Mouse (Mus musculus): ENCODE measurements around the gene Fignl1. TPM values are rescaled to one million over a fixed set of nuclear protein-coding genes. Genes with fewer than 3 reads are reported as not detected.

The Fignl1 gene
- total RNA-seq, 2 experiments from 2014 or later, result 5.6 to 6.7 TPM

- intact Hi-C loops (cut with DNase I), result no loop called here
- DNase-seq, result no peak
Measured at GRCm38 (mm10) chr11:11833100-11833499, 24.3 kb upstream of the Fignl1 start.

GRCm38 (mm10) chr11:11832755-11833084, 24.0 kb upstream of the Fignl1 start:
- DNase-seq, result peak in 1 of 2 experiments; percentile 47
- intact Hi-C loops (cut with DNase I), result no loop called here

GRCm38 (mm10) chr11:11831940-11832754, 23.4 kb upstream of the Fignl1 start:
- intact Hi-C loops (cut with DNase I), result no loop called here
- no peak for DNase-seq

GRCm38 (mm10) chr11:11831526-11831925, 22.8 kb upstream of the Fignl1 start:
- intact Hi-C loops (cut with DNase I), result no loop called here
- no peak for DNase-seq

- no peak for DNase-seq
- intact Hi-C loops (cut with DNase I), result no loop called here
Measured at GRCm38 (mm10) chr11:11830884-11831495, 22.2 kb upstream of the Fignl1 start.

- peak in 1 of 2 experiments; percentile 31 for DNase-seq
- intact Hi-C loops (cut with DNase I), result no loop called here
Measured at GRCm38 (mm10) chr11:11829161-11830000, 20.6 kb upstream of the Fignl1 start.

GRCm38 (mm10) chr11:11828761-11829160, 20.0 kb upstream of the Fignl1 start:
- DNase-seq, result no peak
- intact Hi-C loops (cut with DNase I), result no loop called here

- intact Hi-C loops (cut with DNase I), result no loop called here
- DNase-seq, result no peak
Measured at GRCm38 (mm10) chr11:11828251-11828650, 19.5 kb upstream of the Fignl1 start.

GRCm38 (mm10) chr11:11826475-11826874, 17.7 kb upstream of the Fignl1 start:
- no peak for DNase-seq
- intact Hi-C loops (cut with DNase I), result no loop called here

- no peak for DNase-seq
- intact Hi-C loops (cut with DNase I), result loop anchor here (2.0 kb wide), 1 partner anchor 17 kb away; no protein-coding TSS in a partner anchor
Measured at GRCm38 (mm10) chr11:11825670-11826069, 16.9 kb upstream of the Fignl1 start.

- DNase-seq, result no peak
- intact Hi-C loops (cut with DNase I), result loop anchor here (2.0 to 5.0 kb wide), 2 partner anchors 18 to 707 kb away; no protein-coding TSS in a partner anchor
Measured at GRCm38 (mm10) chr11:11824970-11825635, 16.3 kb upstream of the Fignl1 start.

GRCm38 (mm10) chr11:11823980-11824911, 15.5 kb upstream of the Fignl1 start:
- intact Hi-C loops (cut with DNase I), result loop anchor here (2.0 to 5.0 kb wide), 2 partner anchors 19 to 708 kb away; no protein-coding TSS in a partner anchor
- DNase-seq, result peak in 1 of 2 experiments; percentile 48

- intact Hi-C loops (cut with DNase I), result loop anchor here (5.0 kb wide), 1 partner anchor 710 kb away; no protein-coding TSS in a partner anchor
- DNase-seq, result peak in 1 of 2 experiments; percentile 45
Measured at GRCm38 (mm10) chr11:11822181-11823095, 13.7 kb upstream of the Fignl1 start.

- intact Hi-C loops (cut with DNase I), result loop anchor here (1.0 to 5.0 kb wide), 4 partner anchors 216 to 711 kb away; no protein-coding TSS in a partner anchor
- peak in 1 of 2 experiments; percentile 50 for DNase-seq
Measured at GRCm38 (mm10) chr11:11821387-11821975, 12.7 kb upstream of the Fignl1 start.

GRCm38 (mm10) chr11:11820737-11821136, 12.0 kb upstream of the Fignl1 start:
- peak in 1 of 2 experiments; percentile 44 for DNase-seq
- intact Hi-C loops (cut with DNase I), result loop anchor here (1.0 to 5.0 kb wide), 5 partner anchors 153 to 712 kb away; no protein-coding TSS in a partner anchor

- intact Hi-C loops (cut with DNase I), result loop anchor here (1.0 to 5.0 kb wide), 4 partner anchors 153 to 712 kb away; no protein-coding TSS in a partner anchor
Measured at GRCm38 (mm10) chr11:11820251-11820650, 11.5 kb upstream of the Fignl1 start.

GRCm38 (mm10) chr11:11819206-11819605, 10.4 kb upstream of the Fignl1 start:
- DNase-seq, result no peak
- intact Hi-C loops (cut with DNase I), result loop anchor here (10.0 kb wide), 1 partner anchor 386 kb away; no protein-coding TSS in a partner anchor

More at GRCm38 (mm10) chr11:11820251-11820650, 11.5 kb upstream of the Fignl1 start:
- peak; percentile 90 to 93 for DNase-seq
